Mouse (Mus musculus) cerebellum, adult 2 months (tissue): ENCODE data around the gene D630045J12Rik. TPM values are rescaled to one million over a fixed set of nuclear protein-coding genes. Genes with fewer than 3 reads are reported as not detected.

Experiments used
- DNase-seq, 2 experiments: peaks; one replicate each; pipeline ENCODE4 v3.0.0; 2021
- H3K27ac ChIP-seq: fragments of 200-500 bp; 2 replicates; pipeline ENCODE4 v1.5.1; 2012; ENCODE audit warnings: low read length, control low read depth, inconsistent platforms; ENCODE audit not compliant: insufficient read depth
- H3K27me3 ChIP-seq: fragments of 200-500 bp; 2 replicates; pipeline ENCODE4 v1.6.1; 2012; ENCODE audit warnings: inconsistent platforms, mild to moderate bottlenecking, low read length, moderate library complexity; ENCODE audit not compliant: control insufficient read depth, insufficient read depth
- H3K4me1 ChIP-seq: fragments of 200-500 bp; 2 replicates; pipeline ENCODE4 v1.6.1; 2011; ENCODE audit warnings: low read length; ENCODE audit not compliant: control insufficient read depth, insufficient read depth
- H3K4me3 ChIP-seq: fragments of 200-500 bp; replicated peaks from 2 replicates; pipeline ENCODE3; 2011; ENCODE audit warnings: mild to moderate bottlenecking, low read depth, low read length, control low read depth; ENCODE audit not compliant: insufficient read depth
- CTCF ChIP-seq: fragments of 200-500 bp; IDR thresholded peaks from 2 replicates; pipeline ENCODE4 v1.5.1; 2011; ENCODE audit warnings: low read depth, mild to moderate bottlenecking, control low read depth, low read length, moderate library complexity, borderline replicate concordance; ENCODE audit not compliant: insufficient read depth
- POLR2A ChIP-seq: fragments of 200-500 bp; IDR thresholded peaks from 2 replicates; pipeline ENCODE4 v1.6.1; 2011; ENCODE audit warnings: low read length, control low read depth, borderline replicate concordance; ENCODE audit not compliant: insufficient read depth
- WGBS: fragments of 180-500 bp; shearing (Covaris S2); methylation state at CpG from one replicate; pipeline ENCODE4 v1.1.7; 2018; 5-methylcytosine and 5-hydroxymethylcytosine counted together
- polyA plus RNA-seq: library from polyadenylated mRNA; depleted of rRNA; stranded (reverse); fragments of >200 nt; gene quantifications from 2 replicates; pipeline ENCODE4 v1.2.3, GENCODE M21; 2012

The D630045J12Rik gene
- polyA plus RNA-seq, 1 experiment, result 15.9 TPM

DNA sequence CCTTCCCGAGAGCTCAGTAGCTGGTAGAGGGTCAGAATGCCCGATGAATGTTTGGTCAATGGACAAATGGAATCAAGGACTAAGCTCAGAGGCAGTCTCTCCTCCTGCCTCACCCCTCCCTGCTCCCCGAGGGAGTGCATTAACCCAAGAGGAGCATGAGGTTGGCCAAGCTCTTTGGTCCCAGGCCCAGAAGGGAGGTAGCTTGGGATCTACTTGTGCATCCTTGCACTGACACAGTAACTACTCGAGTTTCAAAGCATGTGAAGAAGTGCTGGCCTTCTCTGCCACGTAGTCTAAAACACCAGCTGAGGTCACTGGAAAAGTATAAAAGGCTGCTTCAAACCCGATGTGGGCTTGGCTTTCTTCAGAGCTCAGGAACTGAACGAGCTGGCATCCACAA is 10.7 kb upstream of the D630045J12Rik start:
- no peak for DNase-seq
- TF ChIP-seq CTCF, result no peak
- no peak for TF ChIP-seq POLR2A
- WGBS, result 56% methylated on average over 7 of the region's 7 CpGs
- H3K27ac ChIP-seq, result no peak overlapping the region
- H3K4me1 ChIP-seq, result no peaks in the 10 kb centered on the region
- no peak overlapping the region for H3K4me3 ChIP-seq
- H3K27me3 ChIP-seq, result no peaks in the 10 kb centered on the region

DNA sequence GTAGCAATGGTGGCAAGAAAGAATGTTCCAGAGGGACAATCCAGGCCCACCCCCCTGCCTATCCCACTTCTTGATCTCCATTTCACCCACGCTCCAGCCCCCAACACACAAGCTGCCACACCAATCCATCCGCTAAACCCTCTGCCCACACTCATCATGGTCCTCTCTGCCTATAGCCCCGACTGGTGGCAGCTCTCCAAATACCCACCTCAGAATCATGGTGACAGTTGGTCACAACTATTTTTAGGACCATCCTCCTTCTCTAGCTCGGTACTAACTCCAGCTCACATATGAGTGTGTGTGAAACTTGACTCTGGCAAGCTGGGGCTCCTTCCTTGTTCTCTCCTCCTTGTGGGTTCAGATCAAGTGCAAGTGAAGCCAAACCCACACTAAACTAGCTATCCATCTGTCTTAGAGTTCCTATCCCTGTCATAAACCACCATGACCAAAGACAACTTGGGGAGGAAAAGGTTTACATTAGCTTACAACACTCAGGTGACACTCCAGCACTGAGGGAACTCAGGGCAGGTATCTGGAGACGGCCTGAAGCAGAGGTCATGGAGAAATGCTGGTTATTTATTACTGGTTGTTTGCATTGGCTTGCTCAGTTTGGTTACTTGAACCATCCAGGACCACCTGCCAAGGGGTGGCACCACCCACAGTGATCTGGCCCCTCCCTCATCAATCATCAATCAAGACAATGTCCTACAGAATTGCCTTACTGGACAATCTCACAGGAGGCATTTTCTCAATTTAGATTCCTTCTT is 9.8 kb upstream of the D630045J12Rik start:
- Histone ChIP-seq H3K27ac (no peak overlapping the region), H3K27me3 (no peaks in the 10 kb centered on the region), H3K4me1 (no peaks in the 10 kb centered on the region), H3K4me3 (no peak overlapping the region)
- 59% methylated on average over 5 of the region's 5 CpGs for WGBS
- TF ChIP-seq POLR2A (no peak), CTCF (no peak)
- DNase-seq, result no peak

DNA sequence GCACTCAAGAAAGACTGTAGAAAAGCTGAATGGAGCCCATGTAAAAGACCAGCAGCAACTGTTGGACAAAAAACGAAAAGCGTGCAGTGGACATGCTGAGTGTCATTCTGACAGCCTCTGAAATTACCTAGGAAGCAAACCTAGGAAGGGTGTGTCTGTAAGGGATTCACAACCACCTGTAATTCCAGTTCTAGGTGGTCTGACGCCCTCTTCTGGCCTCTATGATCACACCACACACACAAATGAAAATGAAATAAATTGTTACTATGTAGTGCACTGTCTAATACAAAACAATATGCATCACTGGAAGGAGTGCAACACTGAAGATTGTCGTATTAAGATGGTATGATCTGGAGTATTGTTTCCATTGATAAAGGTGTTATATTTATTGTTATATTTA is 8.1 kb upstream of the D630045J12Rik start:
- Histone ChIP-seq H3K4me1 (no peaks in the 10 kb centered on the region), H3K27ac (no peak overlapping the region), H3K4me3 (no peak overlapping the region), H3K27me3 (no peaks in the 10 kb centered on the region)
- 69% methylated on average over 4 of the region's 4 CpGs for WGBS
- TF ChIP-seq CTCF, result 0 out of 2 replicates have a peak, but pooled peaks have one; percentile 1
- no peak for TF ChIP-seq POLR2A
- DNase-seq, result no peak

DNA sequence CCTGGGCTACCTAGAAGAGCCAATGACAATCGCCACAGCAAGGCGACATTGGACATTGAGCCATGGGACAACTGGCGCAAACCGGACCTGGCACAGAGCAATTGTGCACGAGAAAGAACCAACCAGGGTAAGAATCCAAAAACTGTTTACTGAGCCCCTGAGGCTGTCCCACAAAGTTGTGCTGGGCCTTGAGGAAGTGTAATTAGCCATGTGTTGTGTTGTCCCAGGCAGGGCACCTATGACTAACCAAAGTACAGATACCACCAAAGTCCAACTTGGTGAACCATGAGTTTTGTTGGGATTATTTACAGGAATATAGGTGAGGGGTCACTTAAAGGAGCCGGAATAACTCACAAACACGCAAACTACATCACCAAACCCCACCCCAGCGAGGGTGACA is 3.7 kb upstream of the D630045J12Rik start:
- no peaks in the 10 kb centered on the region for H3K27me3 ChIP-seq
- no peak overlapping the region for H3K4me3 ChIP-seq
- no peak for DNase-seq
- TF ChIP-seq CTCF (no peak), POLR2A (no peak)
- H3K4me1 ChIP-seq, result peaks cover 4% of the 10 kb centered on the region; the same call in 1 of the 2 replicates
- no peak overlapping the region for H3K27ac ChIP-seq
- WGBS, result 96% methylated on average over 8 of the region's 8 CpGs

DNA sequence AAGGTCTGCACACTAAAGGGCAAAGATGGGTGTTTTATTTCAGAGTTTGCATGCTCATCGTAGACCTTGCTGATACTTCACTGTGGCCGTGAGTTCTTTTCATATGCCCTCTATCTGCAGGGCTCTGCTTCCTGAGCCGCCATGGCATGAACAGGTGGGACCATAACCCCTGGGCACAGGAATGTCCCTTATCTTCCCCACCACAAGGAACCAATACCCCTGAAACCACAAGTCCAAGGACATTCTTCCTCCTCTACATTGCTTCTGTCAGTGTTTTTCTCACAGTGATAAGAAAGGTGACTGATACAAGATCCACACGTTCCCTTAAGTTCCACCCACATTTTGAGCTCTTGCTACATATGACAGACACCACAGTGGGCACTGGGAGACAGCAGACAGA is 3.0 kb upstream of the D630045J12Rik start:
- no peak for DNase-seq
- no peak overlapping the region for H3K27ac ChIP-seq
- no peak overlapping the region for H3K4me3 ChIP-seq
- WGBS, result 94% methylated on average over 4 of the region's 4 CpGs
- no peak for TF ChIP-seq POLR2A
- no peak for TF ChIP-seq CTCF
- H3K27me3 ChIP-seq, result no peaks in the 10 kb centered on the region
- peaks cover 7% of the 10 kb centered on the region; the same call in 1 of the 2 replicates for H3K4me1 ChIP-seq

DNA sequence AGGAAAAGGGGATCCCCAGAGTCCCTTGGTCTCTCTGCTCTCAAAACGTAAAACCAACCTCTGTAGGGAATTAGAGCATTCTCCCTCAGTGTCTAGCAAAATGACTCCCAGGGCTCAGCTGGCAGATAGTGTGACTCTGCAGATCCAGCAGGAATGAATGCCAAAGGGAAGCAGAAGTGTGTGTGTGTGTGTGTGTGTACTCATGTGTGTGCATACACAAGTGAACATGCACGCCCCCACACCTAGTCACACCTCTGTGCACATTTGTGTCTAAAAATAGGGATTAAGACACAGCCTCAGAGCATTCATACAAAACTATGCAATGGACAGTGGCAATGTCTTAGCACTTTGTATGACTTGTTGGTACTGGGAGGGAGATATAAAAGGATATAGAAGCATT is 2.0 kb upstream of the D630045J12Rik start:
- H3K27me3 ChIP-seq, result no peaks in the 10 kb centered on the region
- no peak overlapping the region for H3K4me3 ChIP-seq
- peaks cover 7% of the 10 kb centered on the region; the same call in 1 of the 2 replicates for H3K4me1 ChIP-seq
- H3K27ac ChIP-seq, result no peak overlapping the region
- no peak for DNase-seq
- 61% methylated on average over 2 of the region's 2 CpGs for WGBS
- TF ChIP-seq CTCF, result no peak

DNA sequence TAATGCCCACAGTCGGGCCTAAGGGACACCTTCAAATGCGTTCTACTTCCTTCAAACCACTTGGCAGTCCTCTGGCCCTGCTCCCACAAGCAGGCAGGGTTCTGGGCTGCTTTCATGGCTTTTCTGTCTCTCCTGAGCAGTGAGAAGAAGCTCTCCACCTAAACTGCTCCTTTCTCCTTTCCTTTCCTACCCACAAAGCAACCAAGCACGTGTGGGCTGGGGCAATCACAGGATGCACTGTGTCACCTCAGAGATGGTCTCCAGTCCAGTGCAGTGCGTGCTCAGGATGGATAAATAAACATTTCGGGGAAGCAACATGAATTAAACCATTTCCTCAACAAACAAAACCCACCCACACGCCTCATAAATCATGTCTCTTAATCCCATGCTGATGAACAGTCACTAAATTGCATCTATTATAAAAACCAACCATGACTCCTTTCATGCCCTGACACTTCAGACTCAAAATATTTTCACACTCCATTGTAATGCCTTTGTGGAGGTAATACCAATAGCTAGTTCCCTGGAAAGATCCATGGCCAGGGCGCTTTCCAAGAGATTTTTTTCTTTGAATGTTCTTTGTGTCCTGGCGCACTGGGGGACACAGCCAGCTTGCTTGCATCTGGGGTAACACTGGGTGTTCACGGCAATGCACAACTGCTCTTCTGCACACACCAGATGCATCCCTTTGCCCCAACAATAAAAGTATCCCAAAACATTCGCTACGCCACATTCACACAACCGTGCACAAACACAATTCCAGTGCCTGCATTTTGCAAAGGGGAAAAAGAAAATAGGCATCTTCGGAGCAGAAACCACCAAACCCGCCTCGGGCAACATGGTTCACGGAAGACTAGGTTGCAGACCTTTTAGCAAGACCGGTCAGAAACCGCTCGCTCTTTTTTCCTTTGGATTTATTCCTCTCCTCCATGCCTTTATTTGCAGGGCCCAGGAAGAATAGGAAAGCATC is 758 bp downstream of the D630045J12Rik start:
- peaks cover 14% of the 10 kb centered on the region; the same call in 1 of the 2 replicates for H3K4me1 ChIP-seq
- peak in 1 of 2 experiments; percentile 29 for DNase-seq
- H3K27ac ChIP-seq, result peak overlapping the region; percentile 76; the same call in 1 of the 2 replicates

More for the DNA sequence above, 758 bp downstream of the D630045J12Rik start:
- TF ChIP-seq CTCF, result no peak
- TF ChIP-seq POLR2A, result no peak
- 7% methylated on average over 19 of the region's 19 CpGs for WGBS
- Histone ChIP-seq H3K27me3 (no peaks in the 10 kb centered on the region), H3K4me3 (peak overlapping the region; percentile 71)
